Mouse (Mus musculus) heart, embryonic 11.5 days (tissue): ENCODE measurements around the gene Rhoq. TPM values are rescaled to one million over a fixed set of nuclear protein-coding genes. Genes with fewer than 3 reads are reported as not detected.

Experiments
- ATAC-seq: fragments of 200-750 bp; cut with Nextera tagmentation; replicated peaks from 2 replicates; pipeline ENCODE4 v1.8.0; 2017; ENCODE audit warnings: moderate library complexity; ENCODE audit not compliant: insufficient number of reproducible peaks, low FRiP score, low TSS enrichment
- H3K27ac ChIP-seq: fragments of 300-500 bp; sonication (generic); 2 replicates; pipeline ENCODE4 v1.5.1; 2014; ENCODE audit warnings: mild to moderate bottlenecking, low read depth, low read length
- H3K27me3 ChIP-seq: fragments of 300-500 bp; sonication (generic); 2 replicates; pipeline ENCODE4 v1.6.1; 2014; ENCODE audit warnings: mild to moderate bottlenecking, low read length, mixed read lengths; ENCODE audit not compliant: control insufficient read depth, insufficient read depth
- H3K36me3 ChIP-seq: fragments of 300-500 bp; sonication (generic); 2 replicates; pipeline ENCODE4 v1.6.1; 2014; ENCODE audit warnings: mild to moderate bottlenecking, low read length, moderate library complexity, mixed read lengths; ENCODE audit not compliant: control insufficient read depth, insufficient read depth
- H3K4me1 ChIP-seq: fragments of 300-500 bp; sonication (generic); 2 replicates; pipeline ENCODE4 v1.6.1; 2014; ENCODE audit warnings: low read length; ENCODE audit not compliant: control insufficient read depth, insufficient read depth
- H3K4me2 ChIP-seq: fragments of 300-500 bp; sonication (generic); 2 replicates; pipeline ENCODE4 v1.6.1; 2014; ENCODE audit warnings: mild to moderate bottlenecking, moderate library complexity
- H3K4me3 ChIP-seq: fragments of 300-500 bp; sonication (generic); 2 replicates; pipeline ENCODE4 v1.5.1; 2014; ENCODE audit warnings: low read depth, low read length
- H3K9ac ChIP-seq: fragments of 300-500 bp; sonication (generic); 2 replicates; pipeline ENCODE4 v1.6.1; 2014; ENCODE audit warnings: mild to moderate bottlenecking, low read depth, low read length, moderate library complexity
- H3K9me3 ChIP-seq: fragments of 300-500 bp; sonication (generic); replicated peaks from 2 replicates; pipeline ENCODE4 v1.6.1; 2016; ENCODE audit warnings: low read length; ENCODE audit not compliant: control insufficient read depth
- WGBS: fragments of 180-500 bp; shearing (Covaris S2); extraction: QIAGEN DNeasy Blood & Tissue Kit; methylation state at CpG from one replicate; pipeline ENCODE4 v1.1.7; 2014; ENCODE audit not compliant: insufficient replicate concordance; 5-methylcytosine and 5-hydroxymethylcytosine counted together
- polyA plus RNA-seq: library from polyadenylated mRNA; unstranded; fragments of >200 nt; fragmentation: Nextera tagmentation; extraction: Ambion mirVana; gene quantifications from 2 replicates; pipeline ENCODE4 v1.2.1, GENCODE M21; 2014

The Rhoq gene
- polyA plus RNA-seq, 1 experiment from 2014 or later = 24.7 TPM

- H3K4me1 ChIP-seq = peaks cover 48% of the 10 kb centered on the region
- WGBS = 84% methylated on average over 8 of the region's 8 CpGs
- H3K9ac ChIP-seq = peak overlapping the region; percentile 58
- no peak for ATAC-seq
- peak overlapping the region; percentile 90 for H3K4me3 ChIP-seq
- H3K9me3 ChIP-seq = no peaks in the 10 kb centered on the region
- peak overlapping the region; percentile 96 for H3K27ac ChIP-seq
- H3K36me3 ChIP-seq = no peaks in the 10 kb centered on the region; the same call in 1 of the 2 replicates
- H3K4me2 ChIP-seq = peak overlapping the region; percentile 90
- H3K27me3 ChIP-seq = no peaks in the 10 kb centered on the region
Observed at GRCm38 (mm10) chr17:86965121-86965520, 2.2 kb downstream of the Rhoq start.

GRCm38 (mm10) chr17:86966040-86966439 lies 3.2 kb downstream of the Rhoq start:
- peaks cover 40% of the 10 kb centered on the region for H3K4me1 ChIP-seq
- no peak overlapping the region for H3K27ac ChIP-seq
- no peak for ATAC-seq
- no peaks in the 10 kb centered on the region for H3K27me3 ChIP-seq
- no peak overlapping the region for H3K4me2 ChIP-seq
- WGBS = 78% methylated on average over 10 of the region's 10 CpGs
- no peaks in the 10 kb centered on the region for H3K9me3 ChIP-seq
- H3K4me3 ChIP-seq = no peak overlapping the region
- H3K9ac ChIP-seq = no peak overlapping the region
- no peaks in the 10 kb centered on the region; the same call in 1 of the 2 replicates for H3K36me3 ChIP-seq

- Histone ChIP-seq H3K4me1 (peaks cover 32% of the 10 kb centered on the region), H3K27ac (no peak overlapping the region; the same call in 1 of the 2 replicates), H3K36me3 (peaks cover 2% of the 10 kb centered on the region; the same call in 1 of the 2 replicates), H3K27me3 (no peaks in the 10 kb centered on the region), H3K4me3 (no peak overlapping the region), H3K4me2 (no peak overlapping the region), H3K9ac (no peak overlapping the region), H3K9me3 (no peaks in the 10 kb centered on the region)
- no peak for ATAC-seq
- 89% methylated on average over 12 of the region's 12 CpGs for WGBS
Observed at GRCm38 (mm10) chr17:86967048-86967447, 4.2 kb downstream of the Rhoq start.

- H3K9me3 ChIP-seq = no peaks in the 10 kb centered on the region
- WGBS = 62% methylated on average over 10 of the region's 10 CpGs
- peaks cover 32% of the 10 kb centered on the region for H3K4me1 ChIP-seq
- no peak for ATAC-seq
- H3K9ac ChIP-seq = no peak overlapping the region
- peaks cover 2% of the 10 kb centered on the region; the same call in 1 of the 2 replicates for H3K36me3 ChIP-seq
- peak overlapping the region; percentile 45 for H3K4me2 ChIP-seq
- no peak overlapping the region for H3K4me3 ChIP-seq
- peak overlapping the region; percentile 84 for H3K27ac ChIP-seq
- H3K27me3 ChIP-seq = no peaks in the 10 kb centered on the region
Observed at GRCm38 (mm10) chr17:86967536-86968525, 4.9 kb downstream of the Rhoq start.

- peak overlapping the region; percentile 45 for H3K4me2 ChIP-seq
- H3K9ac ChIP-seq = no peak overlapping the region
- H3K4me1 ChIP-seq = peaks cover 32% of the 10 kb centered on the region
Observed at GRCm38 (mm10) chr17:86968581-86968980, 5.7 kb downstream of the Rhoq start.

GRCm38 (mm10) chr17:86969582-86969981 lies 6.7 kb downstream of the Rhoq start:
- Histone ChIP-seq H3K4me2 (no peak overlapping the region), H3K27ac (no peak overlapping the region), H3K4me3 (no peak overlapping the region), H3K27me3 (no peaks in the 10 kb centered on the region), H3K4me1 (peaks cover 32% of the 10 kb centered on the region), H3K9ac (no peak overlapping the region), H3K9me3 (no peaks in the 10 kb centered on the region), H3K36me3 (peaks cover 2% of the 10 kb centered on the region; the same call in 1 of the 2 replicates)
- WGBS = 80% methylated on average over 5 of the region's 5 CpGs
- ATAC-seq = no peak

More at GRCm38 (mm10) chr17:86968581-86968980, 5.7 kb downstream of the Rhoq start:
- no peaks in the 10 kb centered on the region for H3K9me3 ChIP-seq
- H3K27me3 ChIP-seq = no peaks in the 10 kb centered on the region
- H3K27ac ChIP-seq = peak overlapping the region; percentile 84
- no peak for ATAC-seq
- peaks cover 2% of the 10 kb centered on the region; the same call in 1 of the 2 replicates for H3K36me3 ChIP-seq
- no peak overlapping the region for H3K4me3 ChIP-seq
- 66% methylated on average over 5 of the region's 5 CpGs for WGBS

- Histone ChIP-seq H3K27ac (no peak overlapping the region), H3K4me1 (peaks cover 27% of the 10 kb centered on the region), H3K4me2 (no peak overlapping the region), H3K36me3 (peaks cover 2% of the 10 kb centered on the region; the same call in 1 of the 2 replicates), H3K9me3 (no peaks in the 10 kb centered on the region), H3K4me3 (no peak overlapping the region), H3K27me3 (no peaks in the 10 kb centered on the region), H3K9ac (no peak overlapping the region)
- 85% methylated on average over 15 of the region's 15 CpGs for WGBS
- no peak for ATAC-seq
Observed at GRCm38 (mm10) chr17:86970026-86970750, 7.3 kb downstream of the Rhoq start.

GRCm38 (mm10) chr17:86971036-86971435 lies 8.2 kb downstream of the Rhoq start:
- Histone ChIP-seq H3K9ac (no peak overlapping the region), H3K4me3 (no peak overlapping the region), H3K9me3 (no peaks in the 10 kb centered on the region), H3K27me3 (no peaks in the 10 kb centered on the region), H3K27ac (no peak overlapping the region), H3K36me3 (peaks cover 2% of the 10 kb centered on the region; the same call in 1 of the 2 replicates), H3K4me1 (peaks cover 23% of the 10 kb centered on the region), H3K4me2 (no peak overlapping the region)
- WGBS = 71% methylated on average over 5 of the region's 5 CpGs
- ATAC-seq = no peak
